Mouse (Mus musculus) cortical plate, adult 2 months (tissue): ENCODE results near the gene Sema4f.

Source experiments
- CTCF ChIP-seq: fragments of 200-500 bp; IDR thresholded peaks from 2 replicates; pipeline ENCODE4 v1.5.1; 2011; ENCODE audit warnings: mild to moderate bottlenecking, control low read depth, low read length; ENCODE audit not compliant: insufficient read depth; ENCODE audit errors: extremely low read depth
- POLR2A ChIP-seq: fragments of 200-500 bp; IDR thresholded peaks from 2 replicates; pipeline ENCODE4 v1.6.1; 2011; ENCODE audit warnings: mild to moderate bottlenecking, low read length, control low read depth; ENCODE audit not compliant: insufficient read depth; ENCODE audit errors: extremely low read depth

DNA sequence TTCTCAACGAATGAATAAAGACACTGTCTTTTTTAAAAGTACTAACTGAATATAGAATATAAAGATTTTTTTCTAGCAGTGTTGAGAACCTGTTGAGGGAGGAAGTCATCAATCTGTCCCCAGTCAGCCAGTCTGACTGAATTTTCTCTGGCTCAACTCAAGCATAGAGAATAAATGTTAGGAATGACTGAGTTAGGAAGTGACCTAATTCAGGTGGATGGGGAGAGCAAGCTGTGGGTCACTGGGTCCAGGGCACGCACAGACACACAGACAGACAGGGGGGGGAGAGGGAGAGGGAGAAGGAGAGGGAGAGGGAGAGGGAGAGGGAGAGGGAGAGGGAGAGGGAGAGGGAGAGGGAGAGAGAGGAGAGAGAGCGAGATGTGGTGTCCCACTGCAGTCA is 46.2 kb downstream of the Sema4f start:
- no peak for TF ChIP-seq POLR2A
- TF ChIP-seq CTCF, result no peak
